23 mouse cellular contexts compared by ENCODE assay signal in genomic region chr15:64001431-64001830, GRCm38 (mm10). TPM values are rescaled to one million over a fixed set of nuclear protein-coding genes. Genes with fewer than 3 reads are reported as not detected.
DNase-seq lines count a peak whose midpoint lies in the region.
"Had no signal": no experiment of that assay in that cellular context is flagged by ENCODE, and none has a peak within 500 bp of the region (broad histone marks: within the 10 kb centered on the region; RNA-seq: fewer than 3 reads in every experiment).

No protein-coding gene starts in this region.

- H3K4me1 ChIP-seq in megakaryocyte, embryonic 14.5 days = peaks cover 45% of the 10 kb centered on the region

- intact Hi-C loops in heart, postnatal 25 days (cut with DNase I) = no loop called here
- intact Hi-C loops in gastrocnemius, postnatal 14 days (cut with DNase I; ENCODE audit: low total_unique reads) = loop anchor here (5.0 kb wide), 1 partner anchor 311 kb away; no protein-coding TSS in a partner anchor

- no peaks in the 10 kb centered on the region for H3K27me3 ChIP-seq in megakaryocyte, embryonic 14.5 days (replicated peaks)
- H3K27me3 ChIP-seq: embryonic facial prominence, embryonic 13.5 days; forebrain, embryonic 15.5 days; heart, embryonic 12.5 days; midbrain, embryonic 12.5 days had no signal

- peak overlapping the region; percentile 42 for H3K4me3 ChIP-seq in megakaryocyte, embryonic 14.5 days (replicated peaks)
- H3K4me3 ChIP-seq: embryonic facial prominence, embryonic 13.5 days; erythroblast, embryonic 14.5 days; forebrain, embryonic 15.5 days; heart, embryonic 12.5 days; limb, embryonic 10.5 days; midbrain, embryonic 12.5 days had no signal

- DNase-seq in heart, adult 11 months = peak; percentile 84
- no peak for DNase-seq in heart, postnatal 25 days (ENCODE audit: low spot score)
- DNase-seq in urinary bladder, adult 2 months (ENCODE audit: low spot score) = peak; percentile 15
- DNase-seq in urinary bladder, adult 18-20 months (ENCODE audit: low spot score in 2 of 2) = no peak
- DNase-seq in embryo, embryonic 10 days (ENCODE audit: low spot score) = no peak
- DNase-seq in gastrocnemius, postnatal 14 days = no peak
- DNase-seq: cerebellum, adult 18-20 months; cerebellum, postnatal 14 days; embryo, embryonic 11 days; heart, adult 18-20 months; heart, postnatal 10 days; kidney, adult 9 months; kidney, postnatal 14 days; lung, adult 2 months; retina, postnatal 1 day; thymus, postnatal 25 days had no signal

- no peaks in the 10 kb centered on the region for H3K9me3 ChIP-seq in megakaryocyte, embryonic 14.5 days
- H3K9me3 ChIP-seq: embryonic facial prominence, embryonic 13.5 days; forebrain, embryonic 15.5 days; heart, embryonic 12.5 days; limb, embryonic 10.5 days; midbrain, embryonic 12.5 days had no signal

- peaks cover 12% of the 10 kb centered on the region for H3K36me3 ChIP-seq in megakaryocyte, embryonic 14.5 days (replicated peaks; ENCODE audit: low read length)
- H3K36me3 ChIP-seq: forebrain, embryonic 15.5 days; heart, embryonic 12.5 days; limb, embryonic 10.5 days; midbrain, embryonic 12.5 days had no signal

RNA-seq across cellular contexts. Expression of gene Fam49b, which starts 58.8 kb away (rescaled TPM):
- 10 to 100 TPM; 22.7 to 25.2 TPM for total RNA-seq in heart, postnatal 25 days (2021)
- polyA plus RNA-seq in urinary bladder, adult 2 months (2012; rRNA removed) = 40.9 and 44.0 TPM in 2 replicates
- polyA plus RNA-seq in megakaryocyte, embryonic 14.5 days (2012; ENCODE audit: insufficient read depth, low replicate concordance) = 5.2 and 19.7 TPM in 2 replicates
- total RNA-seq in gastrocnemius, postnatal 14 days (2021) = 10 to 100 TPM; 41.6 to 48.7 TPM

Comparison
In these comparisons a context has a peak if more than half of its experiments do, and no peak if none do; other contexts are left out.
1. DNase-seq: peak in heart, adult 11 months (single experiment) and urinary bladder, adult 2 months (single experiment); none in heart, postnatal 25 days (single experiment), urinary bladder, adult 18-20 months (0 of 2), embryo, embryonic 10 days (single experiment) and gastrocnemius, postnatal 14 days (single experiment).